Mouse (Mus musculus): ENCODE data around the gene Ulk4.

Ulk4 gene

DNA sequence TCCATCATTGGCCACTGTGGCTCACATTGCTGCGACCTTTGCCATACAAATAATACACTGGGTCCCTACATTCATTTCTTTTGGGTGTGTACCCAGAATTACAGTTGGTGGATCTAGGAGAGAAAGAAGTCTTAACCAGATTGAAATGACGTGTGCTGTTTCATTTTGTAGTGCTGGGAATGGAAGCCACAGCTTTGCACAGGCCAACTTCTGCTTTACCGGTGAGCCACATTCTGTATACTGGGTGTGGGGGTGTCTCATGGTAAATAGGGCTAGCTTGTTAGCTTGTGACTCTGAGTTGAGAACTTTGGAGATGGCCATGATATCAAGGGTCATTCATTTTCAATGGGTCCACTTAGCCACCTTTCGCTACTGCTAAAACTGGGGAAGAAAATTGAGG, 28.5 kb upstream of the Ulk4 start:
- no peak for TF ChIP-seq GATA4 (IDR thresholded peaks at IDR 0.05; ENCODE audit: insufficient replicate concordance, low read length)

GRCm38 (mm10) chr9:121304520-121304919, 27.5 kb upstream of the Ulk4 start:
- no peak for TF ChIP-seq GATA4 (IDR thresholded peaks at IDR 0.05; ENCODE audit: insufficient replicate concordance, low read length)

- no peak for TF ChIP-seq GATA4 (IDR thresholded peaks at IDR 0.05; ENCODE audit: insufficient replicate concordance, low read length)
Observed at GRCm38 (mm10) chr9:121303748-121304147, 26.8 kb upstream of the Ulk4 start.

DNA sequence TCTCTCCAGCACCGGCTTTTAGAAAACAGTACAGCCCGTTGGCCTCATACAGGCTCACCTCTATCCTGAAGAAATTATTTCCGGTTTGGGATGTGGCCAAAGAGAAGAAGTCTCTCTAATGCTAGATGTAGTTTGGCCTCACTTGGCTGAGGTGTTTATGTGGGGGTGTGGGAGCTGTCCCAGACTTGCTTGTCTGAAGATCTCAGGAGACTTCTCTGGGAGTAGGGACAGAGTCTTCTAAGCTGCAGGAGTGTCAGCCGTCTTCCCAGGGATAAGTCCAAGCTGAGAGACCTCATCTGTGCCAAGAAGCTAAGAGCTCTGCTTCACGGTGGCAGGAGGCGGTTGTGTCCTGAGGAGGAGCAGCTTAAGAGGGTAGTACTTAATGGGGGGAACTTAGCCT, 26.1 kb upstream of the Ulk4 start:
- TF ChIP-seq GATA4 (IDR thresholded peaks at IDR 0.05; ENCODE audit: insufficient replicate concordance, low read length) = no peak

- TF ChIP-seq GATA4 (IDR thresholded peaks at IDR 0.05; ENCODE audit: insufficient replicate concordance, low read length) = no peak
Observed at GRCm38 (mm10) chr9:121302543-121302942, 25.5 kb upstream of the Ulk4 start.

DNA sequence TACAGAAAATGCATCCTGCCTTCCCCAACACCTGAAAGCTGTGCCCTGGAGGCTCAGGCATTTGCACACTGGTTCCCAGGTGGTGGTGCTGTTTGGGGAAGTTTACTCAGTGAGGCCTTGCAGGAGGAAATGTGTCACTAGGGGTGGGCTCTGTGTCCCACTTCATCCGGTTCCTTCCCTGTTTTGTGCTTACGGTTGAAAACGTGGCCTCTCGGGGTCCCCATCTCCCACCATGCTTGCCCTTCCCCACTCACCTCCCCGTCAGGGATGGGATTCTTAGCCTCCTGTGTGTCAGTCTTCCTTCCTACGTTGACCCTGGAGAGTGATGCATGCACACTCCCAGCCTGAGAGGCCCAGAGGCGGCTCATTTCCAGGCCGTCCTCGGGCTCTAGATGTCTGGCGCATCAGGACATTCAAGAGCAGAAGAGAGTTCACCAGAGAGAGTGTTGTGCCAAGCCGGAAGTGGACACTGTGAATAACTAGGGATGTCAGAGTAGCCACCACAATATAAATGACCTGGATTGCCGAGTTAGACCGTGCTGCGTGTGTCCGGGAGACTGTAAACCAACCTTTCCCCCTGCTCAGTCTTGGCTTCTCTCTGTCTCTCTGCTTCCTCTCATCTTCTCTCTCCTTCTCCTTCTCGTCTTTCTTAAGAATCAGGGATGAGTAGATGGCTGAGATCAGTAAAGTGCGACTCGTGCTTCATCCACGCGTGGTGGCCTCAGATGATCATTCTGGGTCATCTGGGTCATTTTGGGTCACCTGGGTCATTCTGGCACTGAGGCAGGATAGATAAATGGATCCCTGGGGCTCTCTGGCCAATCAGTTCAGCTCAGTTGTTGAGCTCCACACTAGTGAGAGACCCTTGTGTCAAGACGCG, 24.3 kb upstream of the Ulk4 start:
- TF ChIP-seq GATA4 (IDR thresholded peaks at IDR 0.05; ENCODE audit: insufficient replicate concordance, low read length) = no peak

DNA sequence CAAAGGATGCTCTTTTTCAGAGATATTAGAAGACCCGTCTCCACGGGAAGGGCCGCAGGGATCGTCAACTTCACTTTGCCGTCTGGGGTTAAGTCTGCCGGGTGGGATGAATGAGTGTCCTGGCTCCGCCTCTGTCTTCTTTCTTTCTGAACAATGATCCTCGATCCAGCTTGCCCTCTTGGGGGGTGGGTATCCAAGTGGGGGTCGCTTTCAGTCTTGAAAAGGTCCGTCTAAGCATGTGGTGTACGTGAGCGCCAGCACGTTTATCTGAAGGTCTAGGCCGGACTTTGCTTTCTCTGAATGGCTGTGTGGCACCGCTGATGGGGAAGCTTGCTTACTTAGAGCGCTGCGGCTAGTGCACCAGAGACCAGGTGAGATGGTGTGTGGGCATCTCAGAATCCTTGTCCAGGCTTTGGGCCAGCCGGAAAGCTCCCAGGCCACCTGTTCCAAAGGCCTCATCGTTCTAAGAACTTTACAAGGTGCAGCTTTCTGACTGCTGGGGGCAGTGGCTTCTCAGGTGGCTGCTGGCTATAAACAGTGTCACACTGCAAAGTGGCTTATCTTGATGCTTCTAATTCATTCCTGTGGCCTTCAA, 23.1 kb upstream of the Ulk4 start:
- TF ChIP-seq GATA4 (IDR thresholded peaks at IDR 0.05; ENCODE audit: insufficient replicate concordance, low read length) = no peak

GRCm38 (mm10) chr9:121299223-121299755, 22.3 kb upstream of the Ulk4 start:
- TF ChIP-seq GATA4 (IDR thresholded peaks at IDR 0.05; ENCODE audit: insufficient replicate concordance, low read length) = no peak

DNA sequence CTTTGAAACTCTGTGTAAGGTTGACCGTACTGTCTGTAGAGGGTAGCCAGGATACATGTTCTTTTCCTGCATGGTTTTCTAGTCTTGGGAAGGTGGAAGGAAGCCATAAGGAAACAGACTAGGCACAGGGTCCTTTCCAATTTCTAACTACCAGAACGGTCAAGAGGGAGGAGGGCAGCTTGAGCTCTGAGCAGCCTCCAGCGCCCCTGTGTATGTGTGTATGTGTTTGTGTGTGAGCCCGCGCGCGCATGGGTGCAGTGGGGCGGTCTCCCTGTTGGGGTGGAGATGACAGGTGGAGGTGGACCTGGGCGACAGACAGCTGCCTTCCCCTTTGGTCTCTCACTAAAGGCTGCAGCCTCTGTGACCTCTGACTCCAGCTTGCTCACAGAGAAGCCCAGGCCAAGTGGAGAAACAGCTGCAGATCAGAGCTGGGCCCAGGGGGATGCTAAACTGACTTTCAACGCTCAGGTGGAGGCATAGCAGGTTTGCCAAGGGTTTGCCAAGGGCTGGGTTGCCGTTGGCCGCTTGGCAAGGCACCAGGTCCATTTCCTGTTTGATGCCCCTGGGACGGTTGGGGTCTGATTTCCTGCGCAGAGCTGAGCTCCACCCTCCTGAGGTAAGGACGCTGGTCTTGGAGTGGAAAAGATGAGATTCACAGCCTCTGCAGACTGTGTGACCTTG, 21.6 kb upstream of the Ulk4 start:
- no peak for TF ChIP-seq GATA4 (IDR thresholded peaks at IDR 0.05; ENCODE audit: insufficient replicate concordance, low read length)

GRCm38 (mm10) chr9:121298065-121298398, 21.0 kb upstream of the Ulk4 start:
- TF ChIP-seq GATA4 (IDR thresholded peaks at IDR 0.05; ENCODE audit: insufficient replicate concordance, low read length) = no peak

DNA sequence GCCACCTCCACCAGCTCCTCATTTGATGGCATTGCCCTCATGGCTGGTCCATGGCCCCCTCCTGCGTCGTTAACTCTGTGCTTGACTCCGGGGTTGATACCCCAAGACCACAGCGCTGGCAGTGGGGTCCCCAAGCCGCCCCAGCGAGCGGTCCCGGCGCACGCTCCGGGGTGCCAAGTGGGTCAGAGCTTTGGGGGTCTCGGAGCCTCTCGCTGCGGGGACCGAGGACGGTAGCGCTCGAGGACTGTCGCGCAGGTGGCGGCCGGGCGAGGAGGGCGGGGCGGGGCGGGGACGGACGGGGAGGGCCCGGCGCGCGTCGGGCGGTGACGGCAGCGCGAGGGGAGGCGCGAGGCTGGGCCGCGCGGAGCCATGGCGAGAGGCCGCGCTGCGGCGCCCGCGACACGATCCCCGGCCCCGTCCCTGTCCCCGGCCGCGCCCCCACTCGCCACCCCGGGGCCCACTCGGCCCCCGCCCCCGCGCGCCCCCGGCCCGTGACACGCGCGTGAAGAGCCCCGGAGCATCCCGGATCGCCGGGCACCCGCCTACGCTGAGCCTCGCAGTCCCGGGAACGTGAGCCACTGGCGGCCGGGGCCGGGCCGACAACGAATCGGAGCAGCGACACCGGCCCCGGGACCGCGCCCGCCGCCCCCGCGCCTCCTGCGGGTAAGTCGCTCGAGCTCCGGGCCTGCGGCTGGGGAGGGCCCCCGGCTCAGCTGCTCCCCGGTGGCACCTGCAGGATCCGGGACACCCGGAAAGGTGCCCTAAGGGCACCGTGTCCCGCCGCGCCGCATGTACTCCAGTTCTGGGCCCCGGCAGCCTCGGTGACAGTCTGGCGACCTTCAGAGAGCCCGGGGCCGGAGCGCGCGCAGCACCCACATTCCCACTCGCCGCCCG, 20.4 kb upstream of the Ulk4 start, which contains the start of gene Trak1:
Gene Trak1 (plus strand): TSS at position 332 of the 894 bp plus-strand sequence.
- no peak for TF ChIP-seq GATA4 (IDR thresholded peaks at IDR 0.05; ENCODE audit: insufficient replicate concordance, low read length)

GRCm38 (mm10) chr9:121295221-121295620, 18.2 kb upstream of the Ulk4 start:
- no peak for TF ChIP-seq GATA4 (IDR thresholded peaks at IDR 0.05; ENCODE audit: insufficient replicate concordance, low read length)

GRCm38 (mm10) chr9:121293187-121293586, 16.2 kb upstream of the Ulk4 start:
- no peak for TF ChIP-seq GATA4 (IDR thresholded peaks at IDR 0.05; ENCODE audit: insufficient replicate concordance, low read length)

DNA sequence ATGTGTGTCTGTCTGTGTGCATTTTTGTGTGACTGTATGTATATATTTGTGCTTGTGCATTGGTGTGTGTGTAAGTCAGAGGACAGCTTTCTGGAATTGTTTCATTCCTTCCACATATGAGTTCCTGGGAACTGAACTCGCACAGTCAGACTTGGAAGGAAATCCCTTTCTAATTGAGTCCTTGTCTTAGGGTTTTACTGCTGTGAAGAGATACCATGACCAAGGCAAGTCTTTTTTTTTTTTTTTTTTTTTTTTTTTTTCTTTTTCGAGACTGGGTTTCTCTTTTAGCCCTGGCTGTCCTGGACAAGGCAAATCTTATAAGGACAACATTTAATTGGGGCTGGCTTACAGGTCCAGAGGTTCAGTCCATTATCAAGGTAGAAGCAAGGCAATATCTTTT, 14.3 kb upstream of the Ulk4 start:
- TF ChIP-seq GATA4 (IDR thresholded peaks at IDR 0.05; ENCODE audit: insufficient replicate concordance, low read length) = no peak
